Mouse (Mus musculus): ENCODE measurements at regions not wholly inside any gene's neighbourhood (a gene's known extent, or its start where the extent isn't known, plus 50 kb on each side); places are given as distances from the start of the nearest gene placed in this dataset.

- Histone ChIP-seq H3K4me2 (ENCODE audit: low read length) (no peak overlapping the region), H3K9ac (ENCODE audit: low read depth, low read length) (no peak overlapping the region)
Measured at GRCm38 (mm10) chr2:75315341-75315740, 343.7 kb upstream of the Hnrnpa3 start.

GRCm38 (mm10) chr2:75318190-75318589, 340.9 kb upstream of the Hnrnpa3 start:
- no peak for DNase-seq (ENCODE audit: low spot score)
- WGBS, result 65% methylated on average over 5 of the region's 5 CpGs
- H3K36me3 ChIP-seq (ENCODE audit: insufficient read depth, low read length), result no peaks in the 10 kb centered on the region

More at GRCm38 (mm10) chr2:75315341-75315740, 343.7 kb upstream of the Hnrnpa3 start:
- no peaks in the 10 kb centered on the region for H3K9me3 ChIP-seq (replicated peaks; ENCODE audit: low read length)
- no peaks in the 10 kb centered on the region for H3K36me3 ChIP-seq (ENCODE audit: insufficient read depth, low read length)
- no peaks in the 10 kb centered on the region for H3K27me3 ChIP-seq (ENCODE audit: insufficient read depth, low read length)
- H3K4me1 ChIP-seq (replicated peaks; ENCODE audit: insufficient read depth, low read length), result no peaks in the 10 kb centered on the region
- DNase-seq (ENCODE audit: low spot score) (no peak), ATAC-seq (replicated peaks; ENCODE audit: low FRiP score, low read depth) (no peak)
- no peak overlapping the region for H3K27ac ChIP-seq
- WGBS, result 34% methylated on average over 7 of the region's 7 CpGs
- no peak overlapping the region for H3K4me3 ChIP-seq (replicated peaks; ENCODE audit: low read depth, low read length)
- TF ChIP-seq CTCF (IDR thresholded peaks at IDR 0.05; ENCODE audit: low read depth), result no peak

GRCm38 (mm10) chr2:75324146-75324749, 334.8 kb upstream of the Hnrnpa3 start:
- no peak overlapping the region for H3K9ac ChIP-seq (ENCODE audit: low read depth, low read length)
- H3K4me2 ChIP-seq (ENCODE audit: low read length), result 0 out of 2 replicates have a peak overlapping the region, but pooled peaks have one; percentile 7
- ATAC-seq (replicated peaks; ENCODE audit: low FRiP score, low read depth), result peak; percentile 81
- H3K4me1 ChIP-seq (replicated peaks; ENCODE audit: insufficient read depth, low read length), result no peaks in the 10 kb centered on the region; the same call in 1 of the 2 replicates
- H3K27ac ChIP-seq, result 0 out of 2 replicates have a peak overlapping the region, but pooled peaks have one; percentile 25
- DNase-seq (ENCODE audit: low spot score), result peak; percentile 89
- no peaks in the 10 kb centered on the region for H3K27me3 ChIP-seq (ENCODE audit: insufficient read depth, low read length)
- 25% methylated on average over 10 of the region's 10 CpGs for WGBS
- no peaks in the 10 kb centered on the region for H3K36me3 ChIP-seq (ENCODE audit: insufficient read depth, low read length)
- H3K4me3 ChIP-seq (replicated peaks; ENCODE audit: low read depth, low read length), result no peak overlapping the region
- TF ChIP-seq CTCF (IDR thresholded peaks at IDR 0.05; ENCODE audit: low read depth), result no peak
- H3K9me3 ChIP-seq (replicated peaks; ENCODE audit: low read length), result no peaks in the 10 kb centered on the region

More at GRCm38 (mm10) chr2:75318190-75318589, 340.9 kb upstream of the Hnrnpa3 start:
- Histone ChIP-seq H3K27me3 (ENCODE audit: insufficient read depth, low read length) (no peaks in the 10 kb centered on the region), H3K27ac (no peak overlapping the region), H3K4me2 (ENCODE audit: low read length) (no peak overlapping the region), H3K4me3 (replicated peaks; ENCODE audit: low read depth, low read length) (no peak overlapping the region), H3K9me3 (replicated peaks; ENCODE audit: low read length) (no peaks in the 10 kb centered on the region), H3K9ac (ENCODE audit: low read depth, low read length) (no peak overlapping the region), H3K4me1 (replicated peaks; ENCODE audit: insufficient read depth, low read length) (no peaks in the 10 kb centered on the region)
- no peak for ATAC-seq (replicated peaks; ENCODE audit: low FRiP score, low read depth)
- TF ChIP-seq CTCF (IDR thresholded peaks at IDR 0.05; ENCODE audit: low read depth), result peak; percentile 48; the same call in 1 of the 2 replicates

- Histone ChIP-seq H3K4me1 (replicated peaks; ENCODE audit: insufficient read depth, low read length) (no peaks in the 10 kb centered on the region), H3K36me3 (ENCODE audit: insufficient read depth, low read length) (no peaks in the 10 kb centered on the region)
Measured at GRCm38 (mm10) chr2:75329598-75329997, 329.5 kb upstream of the Hnrnpa3 start.

GRCm38 (mm10) chr2:75341310-75341709, 317.8 kb upstream of the Hnrnpa3 start:
- H3K4me3 ChIP-seq (replicated peaks; ENCODE audit: low read depth, low read length), result no peak overlapping the region
- H3K27me3 ChIP-seq (ENCODE audit: insufficient read depth, low read length), result no peaks in the 10 kb centered on the region
- no peak overlapping the region for H3K4me2 ChIP-seq (ENCODE audit: low read length)
- ATAC-seq (replicated peaks; ENCODE audit: low FRiP score, low read depth) (no peak), DNase-seq (ENCODE audit: low spot score) (no peak)
- no peak overlapping the region for H3K9ac ChIP-seq (ENCODE audit: low read depth, low read length)
- no peaks in the 10 kb centered on the region for H3K9me3 ChIP-seq (replicated peaks; ENCODE audit: low read length)
- H3K4me1 ChIP-seq (replicated peaks; ENCODE audit: insufficient read depth, low read length), result no peaks in the 10 kb centered on the region
- H3K36me3 ChIP-seq (ENCODE audit: insufficient read depth, low read length), result no peaks in the 10 kb centered on the region
- WGBS, result 74% methylated on average over 2 of the region's 2 CpGs
- H3K27ac ChIP-seq, result no peak overlapping the region
- TF ChIP-seq CTCF (IDR thresholded peaks at IDR 0.05; ENCODE audit: low read depth), result no peak

More at GRCm38 (mm10) chr2:75329598-75329997, 329.5 kb upstream of the Hnrnpa3 start:
- no peak for DNase-seq (ENCODE audit: low spot score)
- no peak for TF ChIP-seq CTCF (IDR thresholded peaks at IDR 0.05; ENCODE audit: low read depth)
- H3K4me2 ChIP-seq (ENCODE audit: low read length), result no peak overlapping the region
- no peaks in the 10 kb centered on the region for H3K27me3 ChIP-seq (ENCODE audit: insufficient read depth, low read length)
- no peak for ATAC-seq (replicated peaks; ENCODE audit: low FRiP score, low read depth)
- H3K27ac ChIP-seq, result no peak overlapping the region
- no peak overlapping the region for H3K4me3 ChIP-seq (replicated peaks; ENCODE audit: low read depth, low read length)
- no peaks in the 10 kb centered on the region for H3K9me3 ChIP-seq (replicated peaks; ENCODE audit: low read length)
- 55% methylated on average over 2 of the region's 2 CpGs for WGBS
- H3K9ac ChIP-seq (ENCODE audit: low read depth, low read length), result no peak overlapping the region

DNA sequence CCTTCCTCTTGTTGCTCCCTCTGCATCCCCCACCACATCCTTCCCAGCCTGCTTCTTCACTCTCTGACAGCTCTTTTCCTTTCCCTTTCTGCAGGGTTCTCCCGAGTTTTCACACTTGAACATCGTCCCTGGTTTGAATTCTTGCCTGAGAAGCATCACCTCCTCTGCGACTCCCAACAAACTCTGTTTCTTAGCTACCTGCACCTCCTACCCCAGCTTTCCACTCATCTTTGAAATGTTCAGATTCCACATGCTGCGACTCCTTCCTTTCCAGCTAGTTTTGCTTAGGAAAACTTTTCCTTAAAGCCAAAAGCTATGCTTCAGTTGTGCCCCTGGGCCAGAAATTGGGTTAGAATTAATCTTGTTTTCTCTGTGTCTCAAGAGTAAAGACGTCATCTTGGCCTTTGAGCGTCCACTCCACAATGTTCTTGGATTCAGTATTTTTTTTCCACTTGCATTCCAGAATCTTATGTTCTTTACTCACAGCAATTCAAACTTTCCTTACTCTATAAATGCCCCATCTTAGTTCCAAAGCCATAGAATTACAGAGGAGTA, 317.3 kb upstream of the Hnrnpa3 start:
- H3K9ac ChIP-seq (ENCODE audit: low read depth, low read length), result no peak overlapping the region
- WGBS, result 65% methylated on average over 6 of the region's 6 CpGs
- no peak overlapping the region for H3K4me3 ChIP-seq (replicated peaks; ENCODE audit: low read depth, low read length)
- no peak overlapping the region for H3K27ac ChIP-seq
- H3K9me3 ChIP-seq (replicated peaks; ENCODE audit: low read length), result no peaks in the 10 kb centered on the region
- TF ChIP-seq CTCF (IDR thresholded peaks at IDR 0.05; ENCODE audit: low read depth), result no peak
- DNase-seq (ENCODE audit: low spot score) (no peak), ATAC-seq (replicated peaks; ENCODE audit: low FRiP score, low read depth) (no peak)
- H3K36me3 ChIP-seq (ENCODE audit: insufficient read depth, low read length), result no peaks in the 10 kb centered on the region
- no peak overlapping the region for H3K4me2 ChIP-seq (ENCODE audit: low read length)
- no peaks in the 10 kb centered on the region for H3K4me1 ChIP-seq (replicated peaks; ENCODE audit: insufficient read depth, low read length)
- no peaks in the 10 kb centered on the region for H3K27me3 ChIP-seq (ENCODE audit: insufficient read depth, low read length)
